Mouse (Mus musculus) ES-Bruce4 (cell line): Measurements from ENCODE around the gene Kcnq2. TPM values are rescaled to one million over a fixed set of nuclear protein-coding genes. Genes with fewer than 3 reads are reported as not detected.

ENCODE experiments used
- H3K27ac ChIP-seq: 2 replicates; pipeline ENCODE4 v1.5.1; 2012; ENCODE audit warnings: low read length, inconsistent platforms; ENCODE audit not compliant: insufficient read depth
- H3K27me3 ChIP-seq: 2 replicates; pipeline ENCODE4 v1.6.1; 2012; ENCODE audit warnings: mild to moderate bottlenecking, low read length, inconsistent platforms; ENCODE audit not compliant: control insufficient read depth, poor library complexity, insufficient read depth, severe bottlenecking
- H3K36me3 ChIP-seq: 2 replicates; pipeline ENCODE4 v1.6.1; 2012; ENCODE audit warnings: inconsistent platforms, mild to moderate bottlenecking, low read length, moderate library complexity; ENCODE audit not compliant: control insufficient read depth, poor library complexity, insufficient read depth, severe bottlenecking
- H3K4me1 ChIP-seq: one replicate; pipeline ENCODE4 v1.8.1; 2011; ENCODE audit warnings: low read length; ENCODE audit not compliant: control insufficient read depth, insufficient read depth
- H3K4me3 ChIP-seq: 2 replicates; pipeline ENCODE4 v1.5.1; 2011; ENCODE audit warnings: low read depth, mild to moderate bottlenecking, low read length
- H3K9ac ChIP-seq: 2 replicates; pipeline ENCODE4 v1.6.1; 2012; ENCODE audit warnings: low read depth, mild to moderate bottlenecking, inconsistent platforms; ENCODE audit not compliant: poor library complexity, severe bottlenecking
- H3K9me3 ChIP-seq: replicated peaks from 2 replicates; pipeline ENCODE4 v1.6.1; 2012; ENCODE audit warnings: mild to moderate bottlenecking, low read length, inconsistent platforms; ENCODE audit not compliant: control insufficient read depth, poor library complexity, insufficient read depth, severe bottlenecking
- CTCF ChIP-seq: IDR thresholded peaks from one replicate; pipeline ENCODE4 v1.8.1; 2011; ENCODE audit warnings: low read depth, low read length
- EP300 ChIP-seq: IDR thresholded peaks from 2 replicates; pipeline ENCODE4 v1.6.1; 2011; ENCODE audit warnings: low read depth, low read length; ENCODE audit not compliant: insufficient read depth
- POLR2A ChIP-seq: IDR thresholded peaks from one replicate; pipeline ENCODE4 v1.8.1; 2011; ENCODE audit warnings: low read length; ENCODE audit not compliant: insufficient read depth
- polyA plus RNA-seq: library from polyadenylated mRNA; stranded (reverse); fragments of >200 nt; gene quantifications from 2 replicates; pipeline ENCODE4 v1.2.4, GENCODE M21; 2011; ENCODE audit warnings: low read depth; ENCODE audit not compliant: missing spikeins, insufficient read depth, insufficient read length

The Kcnq2 gene
- polyA plus RNA-seq, 1 experiment: 1.0 TPM

GRCm38 (mm10) chr2:181033310-181033709, 101.8 kb downstream of the Kcnq2 start:
- H3K4me3 ChIP-seq: no peak overlapping the region
- no peaks in the 10 kb centered on the region for H3K36me3 ChIP-seq
- no peak overlapping the region for H3K9ac ChIP-seq
- no peaks in the 10 kb centered on the region for H3K4me1 ChIP-seq
- no peaks in the 10 kb centered on the region for H3K27me3 ChIP-seq
- TF ChIP-seq CTCF (no peak), POLR2A (no peak), EP300 (no peak)
- H3K9me3 ChIP-seq: no peaks in the 10 kb centered on the region
- no peak overlapping the region for H3K27ac ChIP-seq

DNA sequence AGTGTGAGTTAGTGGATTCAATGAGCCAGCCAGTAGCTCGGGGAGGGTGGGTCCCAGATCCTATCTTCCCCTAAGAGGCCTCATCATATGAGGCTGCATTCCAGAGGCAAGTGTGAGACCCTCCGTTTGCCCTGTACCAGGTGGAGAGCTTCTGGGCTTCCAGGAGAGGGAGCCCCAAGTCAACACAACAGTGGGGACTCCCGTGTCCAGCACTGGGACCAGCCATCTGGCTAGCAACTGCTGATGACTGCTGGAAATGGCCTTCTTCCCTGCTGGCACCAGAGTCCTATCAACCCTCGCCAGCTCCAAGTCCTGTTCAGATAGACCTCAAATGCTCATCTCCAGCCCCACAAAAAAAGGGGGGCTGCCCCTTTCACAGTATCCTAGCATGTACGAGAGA, 102.7 kb downstream of the Kcnq2 start:
- TF ChIP-seq EP300 (no peak), CTCF (peak; percentile 8)
- no peaks in the 10 kb centered on the region for H3K27me3 ChIP-seq

DNA sequence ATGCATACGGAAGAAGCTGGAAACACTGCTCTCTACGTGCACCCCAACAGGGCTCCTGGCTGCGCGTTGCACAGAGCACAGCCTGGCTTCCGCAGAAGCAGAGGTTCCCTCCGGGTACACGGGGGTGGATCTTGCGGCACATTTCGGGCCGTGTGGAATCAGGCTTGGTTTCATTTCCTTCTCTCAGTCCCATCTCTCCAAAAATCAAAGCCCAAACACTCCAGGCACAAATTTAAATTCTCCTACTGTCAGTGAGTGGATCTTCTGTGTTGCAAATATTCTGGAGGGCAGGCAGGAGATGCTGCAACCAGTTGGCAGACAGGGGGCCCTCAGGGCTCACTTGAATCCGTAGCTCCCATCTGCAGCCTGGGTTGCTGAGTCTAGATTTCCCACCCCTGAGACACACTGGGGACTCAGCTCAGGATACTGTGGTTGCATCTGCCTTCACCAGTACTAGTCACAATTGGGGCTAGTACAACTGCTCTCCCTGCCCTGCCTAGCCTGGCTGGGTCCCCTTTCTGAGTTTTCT, 103.6 kb downstream of the Kcnq2 start:
- no peak overlapping the region for H3K4me3 ChIP-seq
- H3K9ac ChIP-seq: no peak overlapping the region
- H3K27me3 ChIP-seq: no peaks in the 10 kb centered on the region
- H3K9me3 ChIP-seq: no peaks in the 10 kb centered on the region
- H3K4me1 ChIP-seq: no peaks in the 10 kb centered on the region
- no peak for TF ChIP-seq CTCF
- TF ChIP-seq POLR2A: no peak
- TF ChIP-seq EP300: no peak
- no peaks in the 10 kb centered on the region for H3K36me3 ChIP-seq
- H3K27ac ChIP-seq: no peak overlapping the region

More for the DNA sequence above, 102.7 kb downstream of the Kcnq2 start:
- Histone ChIP-seq H3K4me1 (no peaks in the 10 kb centered on the region), H3K36me3 (no peaks in the 10 kb centered on the region), H3K27ac (no peak overlapping the region), H3K9me3 (no peaks in the 10 kb centered on the region), H3K4me3 (no peak overlapping the region), H3K9ac (no peak overlapping the region)

Other genes starting within 250 kb of the Kcnq2 start
- 103 and 112 TPM in 2 replicates for gene Ythdf1, start 214.4 kb downstream of the Kcnq2 start, polyA plus RNA-seq
- gene Birc7, start 206.3 kb downstream of the Kcnq2 start, polyA plus RNA-seq: 0.56 and 0.85 TPM in 2 replicates
- gene Nkain4, start 180.6 kb downstream of the Kcnq2 start, polyA plus RNA-seq: 7.0 and 9.1 TPM in 2 replicates
- 36.4 and 37.2 TPM in 2 replicates for gene Arfgap1, start 168.1 kb downstream of the Kcnq2 start, polyA plus RNA-seq
- 0.79 and 1.3 TPM in 2 replicates for gene Col20a1, start 148.8 kb downstream of the Kcnq2 start, polyA plus RNA-seq
- 0.43 and 1.0 TPM in 2 replicates for gene Chrna4, start 91.8 kb downstream of the Kcnq2 start, polyA plus RNA-seq
- 0.43 TPM in 1 of 2 replicates, not detected in the other for gene Eef1a2, start 21.7 kb upstream of the Kcnq2 start, polyA plus RNA-seq
- 56.0 and 67.7 TPM in 2 replicates for gene Ppdpf, start 51.9 kb upstream of the Kcnq2 start, polyA plus RNA-seq
- gene Ptk6, start 67.5 kb upstream of the Kcnq2 start, polyA plus RNA-seq: not detected in 2 replicates
- not detected in 2 replicates for gene Srms, start 77.9 kb upstream of the Kcnq2 start, polyA plus RNA-seq
- gene Fndc11, start 84.7 kb upstream of the Kcnq2 start, polyA plus RNA-seq: not detected in 2 replicates
- gene Helz2, start 106.7 kb upstream of the Kcnq2 start, polyA plus RNA-seq: 1.4 and 1.5 TPM in 2 replicates
- gene Gmeb2, start 152.7 kb upstream of the Kcnq2 start, polyA plus RNA-seq: 16.4 and 16.7 TPM in 2 replicates
- gene Stmn3, start 179.2 kb upstream of the Kcnq2 start, polyA plus RNA-seq: 1.2 and 1.8 TPM in 2 replicates
- gene Rtel1, start 184.4 kb upstream of the Kcnq2 start, polyA plus RNA-seq: 49.0 and 54.2 TPM in 2 replicates
- gene Zgpat, start 229.6 kb upstream of the Kcnq2 start, polyA plus RNA-seq: 11.5 and 13.5 TPM in 2 replicates
- gene Arfrp1, start 230.1 kb upstream of the Kcnq2 start, polyA plus RNA-seq: 29.1 and 35.4 TPM in 2 replicates
- 3.9 and 6.3 TPM in 2 replicates for gene Lime1, start 244.8 kb upstream of the Kcnq2 start, polyA plus RNA-seq